Mouse (Mus musculus) kidney, adult 18-20 months (tissue): Measurements from ENCODE around the gene Ice1.

Experiments used
- DNase-seq: peaks from one replicate; pipeline ENCODE4 v3.0.0; 2021

The Ice1 gene

GRCm38 (mm10) chr13:70637282-70637661 is at the start of gene Ice1:
TSS of gene Ice1 (minus strand) at chr13:70637634.
- DNase-seq, result no peak

- DNase-seq, result no peak
Observed at GRCm38 (mm10) chr13:70685825-70686224, 48.4 kb upstream of the Ice1 start.

- DNase-seq, result no peak
Observed at GRCm38 (mm10) chr13:70684976-70685609, 47.7 kb upstream of the Ice1 start.

- no peak for DNase-seq
Observed at GRCm38 (mm10) chr13:70681411-70682183, 44.2 kb upstream of the Ice1 start.

- no peak for DNase-seq
Observed at GRCm38 (mm10) chr13:70680316-70680715, 42.9 kb upstream of the Ice1 start.

GRCm38 (mm10) chr13:70677689-70678088 is 40.3 kb upstream of the Ice1 start:
- no peak for DNase-seq

- no peak for DNase-seq
Observed at GRCm38 (mm10) chr13:70676243-70677183, 39.1 kb upstream of the Ice1 start.

- no peak for DNase-seq
Observed at GRCm38 (mm10) chr13:70674998-70675397, 37.6 kb upstream of the Ice1 start.

GRCm38 (mm10) chr13:70670080-70670479 is 32.6 kb upstream of the Ice1 start:
- no peak for DNase-seq

- no peak for DNase-seq
Observed at GRCm38 (mm10) chr13:70659715-70660114, 22.3 kb upstream of the Ice1 start.

GRCm38 (mm10) chr13:70656741-70657140 is 19.3 kb upstream of the Ice1 start:
- DNase-seq, result no peak

- no peak for DNase-seq
Observed at GRCm38 (mm10) chr13:70656329-70656728, 18.9 kb upstream of the Ice1 start.

- DNase-seq, result no peak
Observed at GRCm38 (mm10) chr13:70655570-70655969, 18.1 kb upstream of the Ice1 start.

- DNase-seq, result peak; percentile 27
Observed at GRCm38 (mm10) chr13:70654091-70654770, 16.8 kb upstream of the Ice1 start.

- DNase-seq, result no peak
Observed at GRCm38 (mm10) chr13:70653457-70653856, 16.0 kb upstream of the Ice1 start.

- peak; percentile 54 for DNase-seq
Observed at GRCm38 (mm10) chr13:70650011-70650436, 12.6 kb upstream of the Ice1 start.

GRCm38 (mm10) chr13:70645968-70646505 is 8.6 kb upstream of the Ice1 start:
- DNase-seq, result no peak

- no peak for DNase-seq
Observed at GRCm38 (mm10) chr13:70644083-70644462, 6.6 kb upstream of the Ice1 start.

- DNase-seq, result peak; percentile 57
Observed at GRCm38 (mm10) chr13:70643408-70644082, 6.1 kb upstream of the Ice1 start.

GRCm38 (mm10) chr13:70641941-70642340 is 4.5 kb upstream of the Ice1 start:
- peak; percentile 1 for DNase-seq

GRCm38 (mm10) chr13:70641381-70641780 is 3.9 kb upstream of the Ice1 start:
- peak; percentile 2 for DNase-seq

GRCm38 (mm10) chr13:70639639-70640038 is 2.2 kb upstream of the Ice1 start:
- DNase-seq, result peak; percentile 2
